Mouse (Mus musculus) kidney, adult 2 months (tissue): ENCODE measurements around the gene Oat.

ENCODE experiments used
- CTCF ChIP-seq: fragments of 200-500 bp; conservative IDR thresholded peaks from 2 replicates; pipeline ENCODE4 v1.5.1; 2011; ENCODE audit warnings: low read depth, mild to moderate bottlenecking, control low read depth, low read length, moderate library complexity, mixed read lengths; ENCODE audit not compliant: insufficient read depth, insufficient read length
- POLR2A ChIP-seq: fragments of 200-500 bp; IDR thresholded peaks from one replicate; pipeline ENCODE4 v1.6.1; 2011; ENCODE audit warnings: low read depth, low read length, control low read depth

- TF ChIP-seq CTCF (no peak), POLR2A (no peak)
These were observed 1.6 kb downstream of the Oat start for GRCm38 (mm10) chr7:132574646-132575045.
